Mouse (Mus musculus): Measurements from ENCODE around the gene Psd4.

GRCm38 (mm10) chr2:24434670-24435069, 67.3 kb downstream of the Psd4 start:
- TF ChIP-seq CTCF (IDR thresholded peaks at IDR 0.05; ENCODE audit: extremely low read depth, insufficient read depth, insufficient read length, insufficient replicate concordance) = no peak
- no peak for TF ChIP-seq POLR2A (IDR thresholded peaks at IDR 0.05; ENCODE audit: low read depth, low read length)

All from spleen, adult 2 months (tissue).